Mouse (Mus musculus) bone marrow macrophage, adult 2 months (primary cell): ENCODE data around the gene D930007J09Rik.

ENCODE experiments used
- CTCF ChIP-seq: IDR thresholded peaks from 2 replicates; pipeline ENCODE4 v1.5.1; 2012; ENCODE audit warnings: low read depth, mild to moderate bottlenecking, low read length, moderate library complexity
- POLR2A ChIP-seq: IDR thresholded peaks from 2 replicates; pipeline ENCODE4 v1.6.1; 2012; ENCODE audit warnings: mild to moderate bottlenecking, low read depth, low read length, borderline replicate concordance

DNA sequence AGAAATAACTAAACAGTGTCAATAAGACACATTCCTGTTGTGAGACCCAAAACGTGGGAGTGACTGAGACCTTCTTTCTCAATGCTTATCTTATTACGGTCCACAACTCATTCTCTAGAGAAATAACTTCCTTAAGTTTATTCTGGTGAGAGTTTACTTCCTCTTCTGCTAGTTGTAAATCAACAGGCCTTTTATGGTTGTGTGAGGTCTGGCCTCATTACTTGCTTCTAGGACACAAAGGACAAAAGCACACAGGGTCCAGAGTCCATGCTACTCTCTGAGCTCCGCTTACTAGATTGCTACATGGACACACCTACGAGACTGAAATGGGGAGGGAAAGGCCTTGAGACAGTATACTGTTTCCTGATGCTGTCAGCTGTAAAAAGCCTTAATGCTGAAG lies 46.4 kb upstream of the D930007J09Rik start:
- no peak for TF ChIP-seq POLR2A
- no peak for TF ChIP-seq CTCF
